Mouse (Mus musculus): ENCODE results near the gene Cyb561. TPM values are rescaled to one million over a fixed set of nuclear protein-coding genes. Genes with fewer than 3 reads are reported as not detected.

Gene Cyb561
- total RNA-seq (2017), result 1.2 and 2.2 TPM in 2 replicates

- ATAC-seq (replicated peaks in 1 of 2; ENCODE audit: insufficient read depth in 1 of 2, low FRiP score in 2 of 2, low TSS enrichment in 1 of 2, low read depth in 1 of 2, poor library complexity in 2 of 2, severe bottlenecking in 2 of 2), result no peak
Measured at GRCm38 (mm10) chr11:105952911-105953386, at the start of gene Cyb561. Cyb561 (minus strand) TSS chr11:105953336.

- peak in 1 of 2 experiments; percentile 57; a peak in 2 of 4 replicates for ATAC-seq (replicated peaks in 1 of 2; ENCODE audit: insufficient read depth in 1 of 2, low FRiP score in 2 of 2, low TSS enrichment in 1 of 2, low read depth in 1 of 2, poor library complexity in 2 of 2, severe bottlenecking in 2 of 2)
Measured at GRCm38 (mm10) chr11:106001718-106002117, 48.6 kb upstream of the Cyb561 start.

GRCm38 (mm10) chr11:106000062-106000461, 46.9 kb upstream of the Cyb561 start:
- no peak for ATAC-seq (replicated peaks in 1 of 2; ENCODE audit: insufficient read depth in 1 of 2, low FRiP score in 2 of 2, low TSS enrichment in 1 of 2, low read depth in 1 of 2, poor library complexity in 2 of 2, severe bottlenecking in 2 of 2)

- ATAC-seq (replicated peaks in 1 of 2; ENCODE audit: insufficient read depth in 1 of 2, low FRiP score in 2 of 2, low TSS enrichment in 1 of 2, low read depth in 1 of 2, poor library complexity in 2 of 2, severe bottlenecking in 2 of 2), result no peak
Measured at GRCm38 (mm10) chr11:105994375-105994774, 41.2 kb upstream of the Cyb561 start, which contains the start of gene Ace3. Ace3 (plus strand) TSS chr11:105994675.

- no peak for ATAC-seq (replicated peaks in 1 of 2; ENCODE audit: insufficient read depth in 1 of 2, low FRiP score in 2 of 2, low TSS enrichment in 1 of 2, low read depth in 1 of 2, poor library complexity in 2 of 2, severe bottlenecking in 2 of 2)
Measured at GRCm38 (mm10) chr11:105990231-105990630, 37.1 kb upstream of the Cyb561 start.

- ATAC-seq (replicated peaks in 1 of 2; ENCODE audit: insufficient read depth in 1 of 2, low FRiP score in 2 of 2, low TSS enrichment in 1 of 2, low read depth in 1 of 2, poor library complexity in 2 of 2, severe bottlenecking in 2 of 2), result no peak
Measured at GRCm38 (mm10) chr11:105989446-105989845, 36.3 kb upstream of the Cyb561 start.

- no peak for ATAC-seq (replicated peaks in 1 of 2; ENCODE audit: insufficient read depth in 1 of 2, low FRiP score in 2 of 2, low TSS enrichment in 1 of 2, low read depth in 1 of 2, poor library complexity in 2 of 2, severe bottlenecking in 2 of 2)
Measured at GRCm38 (mm10) chr11:105987446-105987845, 34.3 kb upstream of the Cyb561 start.

- no peak for ATAC-seq (replicated peaks in 1 of 2; ENCODE audit: insufficient read depth in 1 of 2, low FRiP score in 2 of 2, low TSS enrichment in 1 of 2, low read depth in 1 of 2, poor library complexity in 2 of 2, severe bottlenecking in 2 of 2)
Measured at GRCm38 (mm10) chr11:105984452-105984851, 31.3 kb upstream of the Cyb561 start.

- ATAC-seq (replicated peaks in 1 of 2; ENCODE audit: insufficient read depth in 1 of 2, low FRiP score in 2 of 2, low TSS enrichment in 1 of 2, low read depth in 1 of 2, poor library complexity in 2 of 2, severe bottlenecking in 2 of 2), result no peak
Measured at GRCm38 (mm10) chr11:105978634-105979033, 25.5 kb upstream of the Cyb561 start.

- ATAC-seq (replicated peaks in 1 of 2; ENCODE audit: insufficient read depth in 1 of 2, low FRiP score in 2 of 2, low TSS enrichment in 1 of 2, low read depth in 1 of 2, poor library complexity in 2 of 2, severe bottlenecking in 2 of 2), result no peak
Measured at GRCm38 (mm10) chr11:105978232-105978631, 25.1 kb upstream of the Cyb561 start.

- no peak for ATAC-seq (replicated peaks in 1 of 2; ENCODE audit: insufficient read depth in 1 of 2, low FRiP score in 2 of 2, low TSS enrichment in 1 of 2, low read depth in 1 of 2, poor library complexity in 2 of 2, severe bottlenecking in 2 of 2)
Measured at GRCm38 (mm10) chr11:105975636-105976035, 22.5 kb upstream of the Cyb561 start.

- ATAC-seq (replicated peaks in 1 of 2; ENCODE audit: insufficient read depth in 1 of 2, low FRiP score in 2 of 2, low TSS enrichment in 1 of 2, low read depth in 1 of 2, poor library complexity in 2 of 2, severe bottlenecking in 2 of 2), result no peak
Measured at GRCm38 (mm10) chr11:105975050-105975449, 21.9 kb upstream of the Cyb561 start.

GRCm38 (mm10) chr11:105974593-105974992, 21.5 kb upstream of the Cyb561 start:
- ATAC-seq (replicated peaks in 1 of 2; ENCODE audit: insufficient read depth in 1 of 2, low FRiP score in 2 of 2, low TSS enrichment in 1 of 2, low read depth in 1 of 2, poor library complexity in 2 of 2, severe bottlenecking in 2 of 2), result no peak

- no peak for ATAC-seq (replicated peaks in 1 of 2; ENCODE audit: insufficient read depth in 1 of 2, low FRiP score in 2 of 2, low TSS enrichment in 1 of 2, low read depth in 1 of 2, poor library complexity in 2 of 2, severe bottlenecking in 2 of 2)
Measured at GRCm38 (mm10) chr11:105969516-105969915, 16.4 kb upstream of the Cyb561 start.

- no peak for ATAC-seq (replicated peaks in 1 of 2; ENCODE audit: insufficient read depth in 1 of 2, low FRiP score in 2 of 2, low TSS enrichment in 1 of 2, low read depth in 1 of 2, poor library complexity in 2 of 2, severe bottlenecking in 2 of 2)
Measured at GRCm38 (mm10) chr11:105968948-105969347, 15.8 kb upstream of the Cyb561 start.

- no peak for ATAC-seq (replicated peaks in 1 of 2; ENCODE audit: insufficient read depth in 1 of 2, low FRiP score in 2 of 2, low TSS enrichment in 1 of 2, low read depth in 1 of 2, poor library complexity in 2 of 2, severe bottlenecking in 2 of 2)
Measured at GRCm38 (mm10) chr11:105967741-105968574, 14.8 kb upstream of the Cyb561 start, which contains the start of gene Ace. Ace (plus strand) TSS chr11:105967945.

- ATAC-seq (replicated peaks in 1 of 2; ENCODE audit: insufficient read depth in 1 of 2, low FRiP score in 2 of 2, low TSS enrichment in 1 of 2, low read depth in 1 of 2, poor library complexity in 2 of 2, severe bottlenecking in 2 of 2), result no peak
Measured at GRCm38 (mm10) chr11:105966288-105966687, 13.2 kb upstream of the Cyb561 start.

GRCm38 (mm10) chr11:105964691-105965090, 11.6 kb upstream of the Cyb561 start:
- ATAC-seq (replicated peaks in 1 of 2; ENCODE audit: insufficient read depth in 1 of 2, low FRiP score in 2 of 2, low TSS enrichment in 1 of 2, low read depth in 1 of 2, poor library complexity in 2 of 2, severe bottlenecking in 2 of 2), result no peak

GRCm38 (mm10) chr11:105959355-105959754, 6.2 kb upstream of the Cyb561 start:
- ATAC-seq (replicated peaks in 1 of 2; ENCODE audit: insufficient read depth in 1 of 2, low FRiP score in 2 of 2, low TSS enrichment in 1 of 2, low read depth in 1 of 2, poor library complexity in 2 of 2, severe bottlenecking in 2 of 2), result no peak
